Mouse (Mus musculus): ENCODE measurements at regions not wholly inside any gene's neighbourhood (a gene's known extent, or its start where the extent isn't known, plus 50 kb on each side); places are given as distances from the start of the nearest gene placed in this dataset.

GRCm38 (mm10) chr1:133503336-133503735 is 79.2 kb upstream of the Sox13 start:
- TF ChIP-seq CTCF (IDR thresholded peaks at IDR 0.05) = no peak
- intact Hi-C loops (cut with DNase I) = no loop called here

DNA sequence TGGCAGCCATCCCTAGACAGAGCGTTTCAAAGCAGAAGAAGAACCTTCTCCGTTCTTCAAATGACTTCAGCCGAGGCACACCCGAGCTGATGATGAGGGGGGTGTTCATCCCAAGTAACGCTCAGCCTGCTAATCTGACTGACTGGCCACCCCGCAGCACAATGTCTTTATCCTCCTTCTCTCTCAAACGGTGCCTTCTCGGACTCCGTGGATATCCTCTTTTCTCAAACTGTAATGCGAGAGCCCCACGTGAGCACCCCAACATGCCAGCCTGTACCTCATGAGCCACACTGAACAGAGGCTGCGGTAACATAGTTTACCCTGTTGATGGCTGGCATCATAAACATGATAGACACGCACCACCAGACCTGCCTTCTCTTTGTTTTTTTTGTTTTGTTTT is 76.8 kb upstream of the Sox13 start:
- TF ChIP-seq CTCF (IDR thresholded peaks at IDR 0.05) = no peak
- DNase-seq (ENCODE audit: extremely low spot score in 1 of 2, low spot score in 2 of 2) = no peak
- H3K27ac ChIP-seq = no peak overlapping the region
- no peak overlapping the region for H3K4me3 ChIP-seq
- intact Hi-C loops (cut with DNase I) = no loop called here

More at GRCm38 (mm10) chr1:133503336-133503735, 79.2 kb upstream of the Sox13 start:
- no peak overlapping the region for H3K4me3 ChIP-seq
- no peak for DNase-seq (ENCODE audit: extremely low spot score in 1 of 2, low spot score in 2 of 2)
- no peak overlapping the region for H3K27ac ChIP-seq

DNA sequence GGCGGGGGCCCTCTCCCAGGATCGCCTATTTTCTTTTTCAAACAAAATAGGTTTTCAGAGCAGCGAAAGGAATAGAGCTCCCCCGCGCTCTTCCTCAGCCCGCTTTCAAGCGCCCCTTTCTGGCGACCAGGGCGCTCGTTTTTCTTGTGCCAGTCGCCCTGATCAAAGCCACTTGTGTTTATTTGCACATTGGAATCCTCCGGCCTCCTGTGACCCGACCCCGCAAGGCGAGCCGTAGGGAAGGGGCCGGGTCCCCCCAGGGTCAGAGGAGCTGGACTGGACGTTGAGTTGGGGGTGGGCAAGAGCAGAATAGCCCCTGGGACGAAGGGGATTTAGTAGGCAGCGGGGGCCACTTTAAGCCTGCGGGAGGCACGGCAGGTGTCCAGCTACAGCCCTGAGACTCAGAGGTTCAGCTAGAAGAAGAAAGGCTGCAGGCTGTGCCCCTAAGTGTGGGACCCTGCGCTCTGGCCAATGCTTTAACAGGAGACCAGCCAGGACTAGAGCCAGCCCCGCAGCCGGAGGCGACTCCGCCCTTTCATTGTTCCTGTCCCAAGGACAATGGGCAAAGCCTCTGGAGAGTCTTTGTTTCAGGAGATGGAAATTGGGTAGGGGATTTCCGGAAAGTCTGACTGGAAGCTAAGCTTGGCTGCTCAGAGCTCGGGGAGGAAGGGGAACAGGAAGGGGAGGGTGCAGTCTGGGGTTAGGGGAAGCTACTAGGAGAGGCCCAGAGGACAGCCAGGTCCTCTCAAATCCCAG is 69.0 kb upstream of the Sox13 start:
- intact Hi-C loops (cut with DNase I) = loop anchor here (2.0 to 5.0 kb wide), 2 partner anchors 68 to 111 kb away; partner anchors contain the start of gene Sox13

GRCm38 (mm10) chr1:133492291-133492985 is 68.3 kb upstream of the Sox13 start:
- intact Hi-C loops (cut with DNase I) = loop anchor here (2.0 to 5.0 kb wide), 2 partner anchors 68 to 110 kb away; partner anchors contain the start of gene Sox13
- TF ChIP-seq CTCF (IDR thresholded peaks at IDR 0.05) = no peak; the same call in none of the 2 replicates
- peak overlapping the region; percentile 40 for H3K4me3 ChIP-seq

More for the DNA sequence above, 69.0 kb upstream of the Sox13 start:
- peak in 1 of 2 experiments; percentile 22 for DNase-seq (ENCODE audit: extremely low spot score in 1 of 2, low spot score in 2 of 2)
- TF ChIP-seq CTCF (IDR thresholded peaks at IDR 0.05) = no peak; the same call in 1 of the 2 replicates
- peak overlapping the region; percentile 40 for H3K4me3 ChIP-seq
- peak overlapping the region; percentile 57 for H3K27ac ChIP-seq

GRCm38 (mm10) chr1:133491857-133492290 is 67.7 kb upstream of the Sox13 start:
- Histone ChIP-seq H3K27ac (no peak overlapping the region), H3K4me3 (no peak overlapping the region)
- intact Hi-C loops (cut with DNase I) = loop anchor here (2.0 to 5.0 kb wide), 2 partner anchors 67 to 110 kb away; partner anchors contain the start of gene Sox13
- no peak for DNase-seq (ENCODE audit: extremely low spot score in 1 of 2, low spot score in 2 of 2)
- TF ChIP-seq CTCF (IDR thresholded peaks at IDR 0.05) = no peak

More at GRCm38 (mm10) chr1:133492291-133492985, 68.3 kb upstream of the Sox13 start:
- DNase-seq (ENCODE audit: extremely low spot score in 1 of 2, low spot score in 2 of 2) = peak; percentile 11 to 35
- H3K27ac ChIP-seq = peak overlapping the region; percentile 36; the same call in 1 of the 2 replicates

- Histone ChIP-seq H3K27ac (no peak overlapping the region), H3K4me3 (no peak overlapping the region)
- intact Hi-C loops (cut with DNase I) = no loop called here
- DNase-seq (ENCODE audit: extremely low spot score in 1 of 2, low spot score in 2 of 2) = no peak
- no peak for TF ChIP-seq CTCF (IDR thresholded peaks at IDR 0.05)
These were observed 63.2 kb upstream of the Sox13 start for GRCm38 (mm10) chr1:133487171-133487901.

DNA sequence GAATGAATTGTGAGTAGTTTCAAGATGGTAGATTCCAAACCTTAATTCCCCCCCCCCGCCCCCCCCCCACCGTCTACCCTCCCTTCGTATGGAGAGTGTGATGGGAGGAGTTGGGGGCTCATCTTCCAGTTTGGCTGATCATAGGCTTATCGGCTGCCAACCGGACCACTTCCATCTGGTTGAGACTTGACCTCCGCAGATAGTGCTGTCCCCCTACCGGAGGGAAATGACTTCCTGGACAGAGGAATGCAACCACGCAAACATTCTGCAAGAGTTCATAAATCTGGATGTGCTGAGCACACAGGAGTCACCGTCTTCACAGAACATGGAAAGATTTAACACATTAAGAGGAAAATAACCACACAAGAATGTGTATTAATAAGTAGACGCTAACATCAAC is 62.2 kb upstream of the Sox13 start:
- Histone ChIP-seq H3K4me3 (no peak overlapping the region), H3K27ac (no peak overlapping the region)
- no peak for DNase-seq (ENCODE audit: extremely low spot score in 1 of 2, low spot score in 2 of 2)
- intact Hi-C loops (cut with DNase I) = no loop called here
- no peak for TF ChIP-seq CTCF (IDR thresholded peaks at IDR 0.05)

GRCm38 (mm10) chr1:133482891-133483290 is 58.7 kb upstream of the Sox13 start:
- DNase-seq (ENCODE audit: extremely low spot score in 1 of 2, low spot score in 2 of 2) = no peak
- Histone ChIP-seq H3K4me3 (no peak overlapping the region), H3K27ac (no peak overlapping the region)
- no peak for TF ChIP-seq CTCF (IDR thresholded peaks at IDR 0.05)
- intact Hi-C loops (cut with DNase I) = no loop called here

- TF ChIP-seq CTCF (IDR thresholded peaks at IDR 0.05) = no peak
- DNase-seq (ENCODE audit: extremely low spot score in 1 of 2, low spot score in 2 of 2) = no peak
- intact Hi-C loops (cut with DNase I) = loop anchor here (1.0 kb wide), 1 partner anchor 11 kb away; no protein-coding TSS in a partner anchor
- Histone ChIP-seq H3K4me3 (no peak overlapping the region), H3K27ac (no peak overlapping the region)
These were observed 50.4 kb upstream of the Sox13 start for GRCm38 (mm10) chr1:133474546-133474945.

Data from left cerebral cortex, adult 2 months (tissue).